ENCODE assay signal across 8 mouse cellular contexts in genomic region chr15:5068801-5069518, GRCm38 (mm10). TPM values are rescaled to one million over a fixed set of nuclear protein-coding genes. Genes with fewer than 3 reads are reported as not detected.
DNase-seq lines count a peak whose midpoint lies in the region; ATAC-seq and TF ChIP-seq lines count a peak whose summit lies in the region.
"Had no signal": no experiment of that assay in that cellular context is flagged by ENCODE, and none has a peak within 500 bp of the region (broad histone marks: within the 10 kb centered on the region; RNA-seq: fewer than 3 reads in every experiment).

No protein-coding gene starts in this region.

- intact Hi-C loops in heart, postnatal 36 days (cut with DNase I): loop anchor here (10.0 kb wide), 1 partner anchor 274 kb away; no protein-coding TSS in a partner anchor

- no peaks in the 10 kb centered on the region for H3K36me3 ChIP-seq in ES-E14 (ENCODE audit: control insufficient read depth, insufficient read depth, low read length, poor library complexity, severe bottlenecking)
- no peaks in the 10 kb centered on the region for H3K36me3 ChIP-seq in forebrain, embryonic 13.5 days (ENCODE audit: poor library complexity, severe bottlenecking)

- H3K4me2 ChIP-seq in forebrain, embryonic 13.5 days: no peak overlapping the region

- no peak overlapping the region for H3K9ac ChIP-seq in ES-E14 (ENCODE audit: insufficient read depth, low read depth, low read length, poor library complexity, severe bottlenecking)
- no peak overlapping the region for H3K9ac ChIP-seq in forebrain, embryonic 13.5 days

- in situ Hi-C loops in ES-E14 (cut with MboI; ENCODE audit: low sequenced_read_pairs in 2 of 2, unreplicated experiment in 2 of 2): no loop called here

- H3K27me3 ChIP-seq in forebrain, embryonic 13.5 days: no peaks in the 10 kb centered on the region

- H3K27ac ChIP-seq in ES-E14 (ENCODE audit: insufficient read depth, low read depth, low read length, poor library complexity, severe bottlenecking): no peak overlapping the region
- H3K27ac ChIP-seq in forebrain, embryonic 13.5 days: no peak overlapping the region

- peak; percentile 53 for DNase-seq in ES-E14 (ENCODE audit: low read depth, low spot score)
- peak; percentile 34 for DNase-seq in adrenal gland, postnatal 14 days
- DNase-seq in heart, postnatal 36 days: peak; percentile 21 to 35
- DNase-seq in layer of hippocampus, adult 9-11 months: peak; percentile 41
- peak; percentile 25 to 36 for DNase-seq in lung, postnatal 4 days
- peak; percentile 50 for DNase-seq in testis, postnatal 10 days (ENCODE audit: low spot score)

- ATAC-seq in forebrain, embryonic 13.5 days: peak; percentile 87

- no peak overlapping the region; a peak in 1 of 4 replicates for H3K4me3 ChIP-seq in ES-E14 (ENCODE audit: insufficient read depth in 1 of 2, low read depth in 1 of 2, low read length in 2 of 2, poor library complexity in 1 of 2, severe bottlenecking in 1 of 2)
- H3K4me3 ChIP-seq in forebrain, embryonic 13.5 days: no peak overlapping the region

- H3K9me3 ChIP-seq in ES-E14 (ENCODE audit: control insufficient read depth, insufficient read depth, low read depth, low read length): no peaks in the 10 kb centered on the region
- no peaks in the 10 kb centered on the region for H3K9me3 ChIP-seq in forebrain, embryonic 13.5 days (replicated peaks)

- 62% methylated on average over 15 of the region's 15 CpGs for WGBS in forebrain, embryonic 13.5 days

- no peaks in the 10 kb centered on the region for H3K4me1 ChIP-seq in ES-E14 (ENCODE audit: control insufficient read depth in 2 of 2, insufficient read depth in 2 of 2, low read length in 2 of 2, poor library complexity in 1 of 2)
- no peaks in the 10 kb centered on the region for H3K4me1 ChIP-seq in forebrain, embryonic 13.5 days

TF ChIP-seq in ES-E14, 5 proteins besides CTCF, POLR2A, EP300 and RAD21:
- TF ChIP-seq ZNF384 (IDR thresholded peaks at IDR 0.05; ENCODE audit: low read depth, low read length) (no peak), ZC3H11A (IDR thresholded peaks at IDR 0.05; ENCODE audit: borderline replicate concordance, low read depth, low read length) (peak; percentile 96)

RNA-seq across cellular contexts. Expression of gene C7, which starts 5.4 kb away (rescaled TPM):
- 0.16 and 0.18 TPM in 2 replicates for total RNA-seq in ES-E14 (2012; rRNA removed)
- total RNA-seq in adrenal gland, postnatal 14 days (2021): 6.2 and 7.6 TPM in 2 replicates
- 0.06 TPM in 2 replicates for polyA plus RNA-seq in forebrain, embryonic 13.5 days (2015; fragmentation: Nextera tagmentation; extraction: Ambion mirVana)
- total RNA-seq in heart, postnatal 36 days (2021): 1 to 10 TPM; 1.6 to 5.7 TPM
- polyA plus RNA-seq: stomach, embryonic 14.5 days had no signal

RNA-seq across cellular contexts. Expression of gene Card6, which starts 39.4 kb away (rescaled TPM):
- total RNA-seq in ES-E14 (2012; rRNA removed): 0.18 and 0.37 TPM in 2 replicates
- total RNA-seq in adrenal gland, postnatal 14 days (2021): 9.0 and 12.1 TPM in 2 replicates
- polyA plus RNA-seq in forebrain, embryonic 13.5 days (2015; fragmentation: Nextera tagmentation; extraction: Ambion mirVana): 0.60 and 0.85 TPM in 2 replicates
- total RNA-seq in heart, postnatal 36 days (2021): 1 to 10 TPM; 7.3 to 7.4 TPM

RNA-seq across cellular contexts. Expression of gene Rpl37, which starts 47.5 kb away (rescaled TPM):
- 1,373 and 1,829 TPM in 2 replicates for total RNA-seq in ES-E14 (2012; rRNA removed)
- total RNA-seq in adrenal gland, postnatal 14 days (2021): 366 and 383 TPM in 2 replicates
- polyA plus RNA-seq in forebrain, embryonic 13.5 days (2015; fragmentation: Nextera tagmentation; extraction: Ambion mirVana): 431 and 548 TPM in 2 replicates
- 100 to 1,000 TPM; 191 to 205 TPM for total RNA-seq in heart, postnatal 36 days (2021)
